Mouse (Mus musculus): ENCODE measurements around the gene Sfxn5. TPM values are rescaled to one million over a fixed set of nuclear protein-coding genes. Genes with fewer than 3 reads are reported as not detected.

Gene Sfxn5
- total and polyA plus RNA-seq, 3 experiments = 1.8 to 3.0 TPM; not detected in 1

- Histone ChIP-seq H3K4me1 (ENCODE audit: control insufficient read depth in 1 of 2, insufficient read depth in 2 of 2, low read length in 2 of 2) (no peaks in the 10 kb centered on the region), H3K27me3 (ENCODE audit: control insufficient read depth in 1 of 2, insufficient read depth in 2 of 2, low read length in 2 of 2) (no peaks in the 10 kb centered on the region; a peak in 1 of 4 replicates), H3K4me3 (ENCODE audit: control insufficient read depth in 1 of 2, insufficient read depth in 1 of 2, low read depth in 2 of 2, low read length in 2 of 2) (no peak overlapping the region), H3K79me2 (ENCODE audit: control insufficient read depth, insufficient read depth, low read length, poor library complexity) (no peaks in the 10 kb centered on the region), H3K9me3 (replicated peaks; ENCODE audit: insufficient read depth, low read length) (no peaks in the 10 kb centered on the region), H3K9ac (ENCODE audit: control insufficient read depth, low read depth, low read length, poor library complexity, severe bottlenecking) (no peak overlapping the region), H3K27ac (ENCODE audit: control insufficient read depth, low read depth, low read length) (no peak overlapping the region), H3K36me3 (ENCODE audit: control insufficient read depth in 1 of 2, insufficient read depth in 2 of 2, low read length in 2 of 2) (no peaks in the 10 kb centered on the region)
- DNase-seq (ENCODE audit: low read depth, low spot score) = no peak
- no peak for TF ChIP-seq TAL1 (IDR thresholded peaks at IDR 0.05; ENCODE audit: low read length)
- no peak for TF ChIP-seq TBP (IDR thresholded peaks at IDR 0.05; ENCODE audit: low read depth, low read length)
- no peak for TF ChIP-seq MAX (IDR thresholded peaks at IDR 0.05; ENCODE audit: low read length)
- TF ChIP-seq RCOR1 (IDR thresholded peaks at IDR 0.05; ENCODE audit: low read depth, low read length) = no peak
- TF ChIP-seq MAFK (IDR thresholded peaks at IDR 0.05; ENCODE audit: borderline replicate concordance, low read depth, low read length) = no peak
- TF ChIP-seq MYC (IDR thresholded peaks at IDR 0.05; ENCODE audit: low read depth, low read length) = no peak
- TF ChIP-seq USF2 (IDR thresholded peaks at IDR 0.05; ENCODE audit: borderline replicate concordance in 1 of 2, insufficient read depth in 1 of 2, low read depth in 1 of 2, low read length in 2 of 2) = no peak
- TF ChIP-seq EP300 (IDR thresholded peaks at IDR 0.05; ENCODE audit: low read depth in 1 of 2, low read length in 2 of 2) = no peak
- TF ChIP-seq NELFE (IDR thresholded peaks at IDR 0.05; ENCODE audit: low read depth, low read length) = no peak
Observed at GRCm38 (mm10) chr6:85188256-85189110, 144.7 kb downstream of the Sfxn5 start.

GRCm38 (mm10) chr6:85187340-85188211 lies 145.6 kb downstream of the Sfxn5 start, which contains the start of gene Emx1:
TSS of gene Emx1 (plus strand) at chr6:85187438.
- Histone ChIP-seq H3K9ac (ENCODE audit: control insufficient read depth, low read depth, low read length, poor library complexity, severe bottlenecking) (no peak within 1 kb of the TSS), H3K27ac (ENCODE audit: control insufficient read depth, low read depth, low read length) (no peak within 1 kb of the TSS), H3K27me3 (ENCODE audit: control insufficient read depth in 1 of 2, insufficient read depth in 2 of 2, low read length in 2 of 2) (no peaks in the 10 kb centered on the region; a peak in 1 of 4 replicates), H3K36me3 (ENCODE audit: control insufficient read depth in 1 of 2, insufficient read depth in 2 of 2, low read length in 2 of 2) (no peaks in the 10 kb centered on the region), H3K4me1 (ENCODE audit: control insufficient read depth in 1 of 2, insufficient read depth in 2 of 2, low read length in 2 of 2) (no peaks in the 10 kb centered on the region), H3K9me3 (replicated peaks; ENCODE audit: insufficient read depth, low read length) (no peaks in the 10 kb centered on the region), H3K79me2 (ENCODE audit: control insufficient read depth, insufficient read depth, low read length, poor library complexity) (no peaks in the 10 kb centered on the region), H3K4me3 (ENCODE audit: control insufficient read depth in 1 of 2, insufficient read depth in 1 of 2, low read depth in 2 of 2, low read length in 2 of 2) (no peak within 1 kb of the TSS)
- no peak for DNase-seq (ENCODE audit: low read depth, low spot score)
- TF ChIP-seq BHLHE40 (IDR thresholded peaks at IDR 0.05; ENCODE audit: borderline replicate concordance, low read depth, low read length) = no peak
- no peak for TF ChIP-seq CTCF (IDR thresholded peaks at IDR 0.05 in 2 of 3, conservative IDR thresholded peaks at IDR 0.05 in 1 of 3; ENCODE audit: control insufficient read depth in 1 of 3, insufficient read depth in 1 of 3, low read depth in 2 of 3, low read length in 3 of 3, poor library complexity in 1 of 3, severe bottlenecking in 1 of 3)
- TF ChIP-seq MYC (IDR thresholded peaks at IDR 0.05; ENCODE audit: low read depth, low read length) = no peak
- no peak for TF ChIP-seq USF2 (IDR thresholded peaks at IDR 0.05; ENCODE audit: borderline replicate concordance in 1 of 2, insufficient read depth in 1 of 2, low read depth in 1 of 2, low read length in 2 of 2)
- TF ChIP-seq RCOR1 (IDR thresholded peaks at IDR 0.05; ENCODE audit: low read depth, low read length) = no peak
- TF ChIP-seq TCF12 (IDR thresholded peaks at IDR 0.05; ENCODE audit: low read depth, low read length) = no peak
- no peak for TF ChIP-seq MAX (IDR thresholded peaks at IDR 0.05; ENCODE audit: low read length)
- TF ChIP-seq HCFC1 (IDR thresholded peaks at IDR 0.05; ENCODE audit: low read depth, low read length) = no peak
- no peak for TF ChIP-seq ZNF384 (IDR thresholded peaks at IDR 0.05; ENCODE audit: low read depth, low read length)
- TF ChIP-seq SMC3 (IDR thresholded peaks at IDR 0.05; ENCODE audit: low read depth, low read length) = no peak
- TF ChIP-seq TAL1 (IDR thresholded peaks at IDR 0.05; ENCODE audit: low read length) = no peak
- no peak for TF ChIP-seq ZKSCAN1 (IDR thresholded peaks at IDR 0.05; ENCODE audit: low read depth, low read length)
